Mouse (Mus musculus): ENCODE measurements around the gene Dzip3. TPM values are rescaled to one million over a fixed set of nuclear protein-coding genes. Genes with fewer than 3 reads are reported as not detected.

Dzip3 gene
- total RNA-seq, 2 experiments from 2014 or later: 22.2 to 25.1 TPM

Other genes starting within 250 kb of the Dzip3 start
- gene Trat1, start 222.1 kb downstream of the Dzip3 start, total RNA-seq (2021): not detected
- gene Retnlb, start 177.3 kb downstream of the Dzip3 start, total RNA-seq (2021): not detected
- under 1 TPM in 1 of 2 experiments, not detected in 1; 0.73 TPM for gene Retnla, start 151.6 kb downstream of the Dzip3 start, total RNA-seq (2021)
- gene Retnlg, start 121.5 kb downstream of the Dzip3 start, total RNA-seq (2021): 10 to 100 TPM in 1 of 2 experiments, 1 to 10 TPM in 1; 3.9 to 10.1 TPM
- gene Cip2a, start within 50 bp of the Dzip3 start, total RNA-seq (2021): 10 to 100 TPM; 11.9 to 15.1 TPM
- not detected for gene Myh15, start 63.3 kb upstream of the Dzip3 start, total RNA-seq (2021)

All from adrenal gland, postnatal 4 days (tissue).